Mouse (Mus musculus) lung, embryonic 16.5 days (tissue): ENCODE data around the gene Rasef. TPM values are rescaled to one million over a fixed set of nuclear protein-coding genes. Genes with fewer than 3 reads are reported as not detected.

Source experiments
- ATAC-seq: fragments of 200-750 bp; cut with Nextera tagmentation; 2 replicates; pipeline ENCODE4 v1.8.0; 2017; ENCODE audit warnings: low read depth, mild to moderate bottlenecking, moderate library complexity
- H3K27ac ChIP-seq: fragments of 300-500 bp; sonication (generic); 2 replicates; pipeline ENCODE4 v1.5.1; 2014; ENCODE audit warnings: mild to moderate bottlenecking, control low read depth, low read length
- H3K27me3 ChIP-seq: fragments of 300-500 bp; sonication (generic); 2 replicates; pipeline ENCODE4 v1.6.1; 2014; ENCODE audit warnings: low read depth, low read length, mixed read lengths; ENCODE audit not compliant: control insufficient read depth, insufficient read depth
- H3K36me3 ChIP-seq: fragments of 300-500 bp; sonication (generic); 2 replicates; pipeline ENCODE4 v1.6.1; 2014; ENCODE audit warnings: low read length; ENCODE audit not compliant: control insufficient read depth, insufficient read depth
- H3K4me1 ChIP-seq: fragments of 300-500 bp; sonication (generic); replicated peaks from 2 replicates; pipeline ENCODE4 v1.6.1; 2014; ENCODE audit warnings: low read length, mixed read lengths; ENCODE audit not compliant: control insufficient read depth, insufficient read depth
- H3K4me2 ChIP-seq: fragments of 300-500 bp; sonication (generic); 2 replicates; pipeline ENCODE4 v1.6.1; 2014; ENCODE audit warnings: low read depth, low read length, control low read depth
- H3K4me3 ChIP-seq: fragments of 300-500 bp; sonication (generic); 2 replicates; pipeline ENCODE4 v1.5.1; 2014; ENCODE audit warnings: mild to moderate bottlenecking, low read length, control low read depth
- H3K9ac ChIP-seq: fragments of 300-500 bp; sonication (generic); 2 replicates; pipeline ENCODE4 v1.6.1; 2014; ENCODE audit warnings: low read length, control low read depth
- H3K9me3 ChIP-seq: fragments of 300-500 bp; sonication (generic); 2 replicates; pipeline ENCODE4 v1.6.1; 2016; ENCODE audit warnings: low read length; ENCODE audit not compliant: control insufficient read depth
- WGBS: fragments of 180-500 bp; shearing (Covaris S2); extraction: QIAGEN DNeasy Blood & Tissue Kit; methylation state at CpG from one replicate; pipeline ENCODE4 v1.1.7; 2014; 5-methylcytosine and 5-hydroxymethylcytosine counted together
- polyA plus RNA-seq: library from polyadenylated mRNA; unstranded; fragments of >200 nt; fragmentation: Nextera tagmentation; extraction: Ambion mirVana; gene quantifications from 2 replicates; pipeline ENCODE4 v1.2.1, GENCODE M21; 2015

Gene Rasef
- 4.7 and 4.9 TPM in 2 replicates for polyA plus RNA-seq

- peak; percentile 94 for ATAC-seq
Observed at GRCm38 (mm10) chr4:73790260-73791185, at the start of gene Rasef. Gene Rasef, minus strand, starts transcription at chr4:73790994.

GRCm38 (mm10) chr4:73826587-73826986 is 35.8 kb upstream of the Rasef start:
- Histone ChIP-seq H3K4me3 (no peak overlapping the region), H3K9me3 (no peaks in the 10 kb centered on the region), H3K27ac (no peak overlapping the region), H3K36me3 (no peaks in the 10 kb centered on the region), H3K9ac (no peak overlapping the region), H3K4me1 (no peaks in the 10 kb centered on the region), H3K4me2 (no peak overlapping the region), H3K27me3 (no peaks in the 10 kb centered on the region)
- ATAC-seq = no peak
- 56% methylated on average over 3 of the region's 3 CpGs for WGBS

More at GRCm38 (mm10) chr4:73790260-73791185, at the start of gene Rasef:
- peaks cover 6% of the 10 kb centered on the region; the same call in 1 of the 2 replicates for H3K4me1 ChIP-seq
- H3K36me3 ChIP-seq = no peaks in the 10 kb centered on the region
- H3K4me2 ChIP-seq = peak within 1 kb of the TSS; percentile 90
- 3% methylated on average over 87 of the region's 87 CpGs for WGBS
- no peaks in the 10 kb centered on the region for H3K9me3 ChIP-seq
- H3K27me3 ChIP-seq = peaks cover 5% of the 10 kb centered on the region
- H3K9ac ChIP-seq = peak within 1 kb of the TSS; percentile 64
- peak within 1 kb of the TSS; percentile 55; the same call in 1 of the 2 replicates for H3K27ac ChIP-seq
- peak within 1 kb of the TSS; percentile 58 for H3K4me3 ChIP-seq

- H3K9ac ChIP-seq = peak overlapping the region; percentile 64
- peaks cover 6% of the 10 kb centered on the region; the same call in 1 of the 2 replicates for H3K4me1 ChIP-seq
- no peak for ATAC-seq
- 7% methylated on average over 3 of the region's 3 CpGs for WGBS
- no peaks in the 10 kb centered on the region for H3K9me3 ChIP-seq
- H3K27me3 ChIP-seq = peaks cover 5% of the 10 kb centered on the region
- H3K36me3 ChIP-seq = no peaks in the 10 kb centered on the region
- peak overlapping the region; percentile 58 for H3K4me3 ChIP-seq
- H3K4me2 ChIP-seq = peak overlapping the region; percentile 90
- H3K27ac ChIP-seq = no peak overlapping the region
Observed at GRCm38 (mm10) chr4:73791186-73791540, 369 bp upstream of the Rasef start.

GRCm38 (mm10) chr4:73789534-73789933 is 1.3 kb downstream of the Rasef start:
- Histone ChIP-seq H3K4me3 (peak overlapping the region; percentile 12; the same call in 1 of the 2 replicates), H3K27me3 (peaks cover 5% of the 10 kb centered on the region), H3K4me2 (peak overlapping the region; percentile 90), H3K9me3 (no peaks in the 10 kb centered on the region), H3K36me3 (no peaks in the 10 kb centered on the region), H3K27ac (no peak overlapping the region), H3K4me1 (peaks cover 6% of the 10 kb centered on the region; the same call in 1 of the 2 replicates), H3K9ac (no peak overlapping the region)
- no peak for ATAC-seq
- WGBS = 23% methylated on average over 6 of the region's 6 CpGs

- Histone ChIP-seq H3K27me3 (peaks cover 5% of the 10 kb centered on the region), H3K36me3 (no peaks in the 10 kb centered on the region), H3K4me3 (no peak overlapping the region), H3K4me2 (no peak overlapping the region), H3K9me3 (no peaks in the 10 kb centered on the region), H3K9ac (no peak overlapping the region), H3K27ac (no peak overlapping the region), H3K4me1 (peaks cover 6% of the 10 kb centered on the region; the same call in 1 of the 2 replicates)
- no peak for ATAC-seq
- WGBS = 79% methylated on average over 7 of the region's 7 CpGs
Observed at GRCm38 (mm10) chr4:73788076-73788730, 2.6 kb downstream of the Rasef start.

- H3K27ac ChIP-seq = no peak overlapping the region
- H3K9ac ChIP-seq = no peak overlapping the region
- H3K4me3 ChIP-seq = no peak overlapping the region
- H3K9me3 ChIP-seq = no peaks in the 10 kb centered on the region
- no peaks in the 10 kb centered on the region for H3K4me1 ChIP-seq
- no peak overlapping the region for H3K4me2 ChIP-seq
- no peaks in the 10 kb centered on the region for H3K27me3 ChIP-seq
- 50% methylated on average over 1 of the region's 1 CpGs for WGBS
- no peaks in the 10 kb centered on the region for H3K36me3 ChIP-seq
- no peak for ATAC-seq
Observed at GRCm38 (mm10) chr4:73784147-73784546, 6.6 kb downstream of the Rasef start.

- H3K27ac ChIP-seq = no peak overlapping the region
- H3K9me3 ChIP-seq = no peaks in the 10 kb centered on the region
- H3K4me3 ChIP-seq = no peak overlapping the region
- no peaks in the 10 kb centered on the region for H3K36me3 ChIP-seq
- H3K27me3 ChIP-seq = no peaks in the 10 kb centered on the region
- H3K4me2 ChIP-seq = no peak overlapping the region
- WGBS = 79% methylated on average over 3 of the region's 3 CpGs
- no peaks in the 10 kb centered on the region for H3K4me1 ChIP-seq
- no peak overlapping the region for H3K9ac ChIP-seq
- ATAC-seq = no peak
Observed at GRCm38 (mm10) chr4:73781061-73781460, 9.7 kb downstream of the Rasef start.

- Histone ChIP-seq H3K4me3 (no peak overlapping the region), H3K9ac (no peak overlapping the region), H3K27ac (no peak overlapping the region), H3K4me2 (no peak overlapping the region), H3K9me3 (no peaks in the 10 kb centered on the region), H3K27me3 (no peaks in the 10 kb centered on the region), H3K36me3 (no peaks in the 10 kb centered on the region), H3K4me1 (no peaks in the 10 kb centered on the region)
- WGBS = 92% methylated on average over 2 of the region's 2 CpGs
- ATAC-seq = no peak
Observed at GRCm38 (mm10) chr4:73775266-73775665, 15.5 kb downstream of the Rasef start.
